9 mouse cellular contexts compared by ENCODE assay signal in the genomic region with DNA sequence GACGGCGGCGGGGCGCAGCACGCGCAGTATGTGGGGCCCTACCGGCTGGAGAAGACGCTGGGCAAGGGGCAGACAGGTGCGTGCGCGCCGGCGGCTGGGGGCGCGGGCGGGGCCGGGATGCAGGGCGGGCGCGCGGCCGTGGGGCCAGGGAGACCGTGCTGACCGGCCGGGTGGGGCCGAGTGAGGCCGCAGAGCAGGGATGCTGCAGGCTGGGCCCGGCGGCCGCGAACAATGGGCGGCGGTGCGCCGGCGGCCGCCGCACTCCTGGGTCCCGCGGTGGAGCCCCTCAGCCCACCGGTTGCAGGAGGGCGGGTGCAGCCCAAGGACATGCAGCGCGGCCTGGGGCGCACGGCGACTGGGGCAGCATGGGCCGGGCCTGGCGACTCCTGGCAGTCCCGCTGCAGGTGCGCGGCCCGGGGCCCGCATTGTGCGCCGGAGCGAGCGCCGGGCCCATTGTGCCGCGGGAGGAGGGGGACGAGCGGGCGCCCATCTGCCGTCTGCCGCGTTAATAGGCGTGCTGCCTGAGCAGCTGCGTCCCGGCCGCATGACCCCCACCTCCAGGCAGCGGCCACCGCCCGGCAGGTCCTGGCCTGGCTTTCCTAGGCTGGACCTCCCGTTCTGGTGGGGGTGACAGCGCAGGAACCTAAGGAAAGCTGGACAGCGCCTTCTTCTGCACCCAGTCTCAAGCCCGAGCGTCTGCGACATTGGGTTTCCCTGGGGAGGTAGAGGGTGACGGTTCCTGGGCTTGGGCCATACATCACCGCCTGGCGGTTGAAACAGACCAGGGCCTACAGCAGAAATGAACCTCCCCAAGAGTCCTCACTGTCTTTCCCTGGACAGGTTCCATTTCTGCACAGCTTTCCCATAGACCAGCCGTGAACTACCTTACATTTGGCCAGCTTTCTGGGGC. TPM values are rescaled to one million over a fixed set of nuclear protein-coding genes. Genes with fewer than 3 reads are reported as not detected.
DNase-seq lines count a peak whose midpoint lies in the region; ATAC-seq lines count a peak whose summit lies in the region.
"Had no signal": no experiment of that assay in that cellular context is flagged by ENCODE, and none has a peak within 500 bp of the region (broad histone marks: within the 10 kb centered on the region; RNA-seq: fewer than 3 reads in every experiment).

No protein-coding gene starts in this region.

- H3K9me3 ChIP-seq in heart, embryonic 13.5 days, result peaks cover 4% of the 10 kb centered on the region; the same call in 1 of the 2 replicates
- H3K9me3 ChIP-seq in neural tube, embryonic 12.5 days, result no peaks in the 10 kb centered on the region

- peak overlapping the region; percentile 57 for H3K4me3 ChIP-seq in heart, embryonic 13.5 days
- H3K4me3 ChIP-seq in neural tube, embryonic 12.5 days, result peak overlapping the region; percentile 95
- H3K4me3 ChIP-seq: erythroblast, embryonic 14.5 days had no signal

- 2% methylated on average over 63 of the region's 84 CpGs for WGBS in heart, embryonic 13.5 days
- under 1% methylated on average over 80 of the region's 84 CpGs for WGBS in neural tube, embryonic 12.5 days

- no peak for ATAC-seq in CD4-positive, CD25-positive, alpha-beta regulatory T cell, adult 4 months
- ATAC-seq in heart, embryonic 13.5 days (ENCODE audit: extremely low read depth, insufficient number of reproducible peaks, low FRiP score, low TSS enrichment), result 0 out of 2 replicates have a peak, but pooled peaks have one; percentile 9
- peak; percentile 62 for ATAC-seq in neural tube, embryonic 12.5 days (ENCODE audit: low FRiP score, low read depth)

- peak overlapping the region; percentile 71 for H3K9ac ChIP-seq in heart, embryonic 13.5 days
- peak overlapping the region; percentile 99 for H3K9ac ChIP-seq in neural tube, embryonic 12.5 days

- H3K4me2 ChIP-seq in heart, embryonic 13.5 days, result peak overlapping the region; percentile 84
- peak overlapping the region; percentile 84 for H3K4me2 ChIP-seq in neural tube, embryonic 12.5 days (replicated peaks)

- peaks cover 14% of the 10 kb centered on the region for H3K4me1 ChIP-seq in heart, embryonic 13.5 days
- peaks cover 74% of the 10 kb centered on the region for H3K4me1 ChIP-seq in neural tube, embryonic 12.5 days

- H3K36me3 ChIP-seq in heart, embryonic 13.5 days, result no peaks in the 10 kb centered on the region
- H3K36me3 ChIP-seq in neural tube, embryonic 12.5 days, result no peaks in the 10 kb centered on the region

- intact Hi-C loops in left cerebral cortex, postnatal 4 days (cut with DNase I), result no loop called here

- DNase-seq in CD4-positive, CD25-positive, alpha-beta regulatory T cell, adult 2 months (ENCODE audit: low read depth, low spot score), result peak; percentile 17
- DNase-seq in thymus, adult 18-20 months, result peak; percentile 7 to 13
- DNase-seq in thymus, postnatal 0 days (ENCODE audit: low spot score), result no peak
- peak; percentile 87 for DNase-seq in left cerebral cortex, postnatal 4 days
- no peak for DNase-seq in adipocyte (ENCODE audit: low spot score)

- peaks cover 97% of the 10 kb centered on the region for H3K27me3 ChIP-seq in heart, embryonic 13.5 days (replicated peaks)
- no peaks in the 10 kb centered on the region; the same call in 1 of the 2 replicates for H3K27me3 ChIP-seq in neural tube, embryonic 12.5 days (replicated peaks)

- H3K27ac ChIP-seq in heart, embryonic 13.5 days (replicated peaks), result no peak overlapping the region
- peak overlapping the region; percentile 96 for H3K27ac ChIP-seq in neural tube, embryonic 12.5 days

RNA-seq across cellular contexts. Expression of a gene that starts 0.8 kb away (rescaled TPM):
- under 1 TPM; 0.29 to 0.52 TPM for polyA plus RNA-seq in CD4-positive, CD25-positive, alpha-beta regulatory T cell, adult 4 months (2017; shearing (Covaris generic))
- 0.32 and 0.57 TPM in 2 replicates for polyA plus RNA-seq in thymus, postnatal 0 days (2015; fragmentation: Nextera tagmentation; extraction: Ambion mirVana)
- polyA plus RNA-seq in heart, embryonic 13.5 days (2015; fragmentation: Nextera tagmentation; extraction: Ambion mirVana), result 0.35 and 0.48 TPM in 2 replicates
- total RNA-seq in left cerebral cortex, postnatal 4 days (2021), result 100 to 1,000 TPM; 167 TPM
- 21.0 and 21.2 TPM in 2 replicates for polyA plus RNA-seq in neural tube, embryonic 12.5 days (2016; fragmentation: Nextera tagmentation; extraction: Ambion mirVana)

RNA-seq across cellular contexts. Expression of a gene that starts 32.1 kb away (rescaled TPM):
- polyA plus RNA-seq in CD4-positive, CD25-positive, alpha-beta regulatory T cell, adult 4 months (2017; shearing (Covaris generic)), result 10 to 100 TPM; 18.5 to 34.9 TPM
- polyA plus RNA-seq in thymus, postnatal 0 days (2015; fragmentation: Nextera tagmentation; extraction: Ambion mirVana), result 50.6 and 51.6 TPM in 2 replicates
- polyA plus RNA-seq in heart, embryonic 13.5 days (2015; fragmentation: Nextera tagmentation; extraction: Ambion mirVana), result 34.1 and 35.6 TPM in 2 replicates
- total RNA-seq in left cerebral cortex, postnatal 4 days (2021), result 10 to 100 TPM; 77.1 to 81.7 TPM
- polyA plus RNA-seq in neural tube, embryonic 12.5 days (2016; fragmentation: Nextera tagmentation; extraction: Ambion mirVana), result 70.1 and 74.1 TPM in 2 replicates

Comparison
In these comparisons a context has a peak if more than half of its experiments do, and no peak if none do; other contexts are left out.
1. DNase-seq: peak in CD4-positive, CD25-positive, alpha-beta regulatory T cell, adult 2 months (single experiment), thymus, adult 18-20 months (2 of 2) and left cerebral cortex, postnatal 4 days (single experiment); none in thymus, postnatal 0 days (single experiment) and adipocyte (single experiment).
2. RNA of a gene that starts 0.8 kb away (polyA plus RNA-seq): 21.0 to 21.2 TPM in neural tube, embryonic 12.5 days; 0.32 to 0.57 TPM in thymus, postnatal 0 days, 0.29 to 0.52 TPM in CD4-positive, CD25-positive, alpha-beta regulatory T cell, adult 4 months and 0.35 to 0.48 TPM in heart, embryonic 13.5 days; every median in the first group is over 10 times any median in the second.